Mouse (Mus musculus) forebrain, postnatal 0 days (tissue): ENCODE data around the gene Sec14l1. TPM values are rescaled to one million over a fixed set of nuclear protein-coding genes. Genes with fewer than 3 reads are reported as not detected.

Experiments
- ATAC-seq: fragments of 200-750 bp; cut with Nextera tagmentation; 2 replicates; pipeline ENCODE4 v1.8.0; 2017; ENCODE audit warnings: mild to moderate bottlenecking, moderate library complexity
- DNase-seq: peaks from one replicate; pipeline ENCODE4 v3.0.0-alpha.2; 2015
- H3K27ac ChIP-seq: fragments of 300-500 bp; sonication (generic); 2 replicates; pipeline ENCODE4 v1.5.1; 2014; ENCODE audit warnings: low read depth, mild to moderate bottlenecking, antibody characterized with exemption, low read length, moderate library complexity, mixed read lengths
- H3K27me3 ChIP-seq: fragments of 300-500 bp; sonication (generic); 2 replicates; pipeline ENCODE4 v1.6.1; 2014; ENCODE audit warnings: mild to moderate bottlenecking, low read length, mixed read lengths; ENCODE audit not compliant: insufficient read depth
- H3K36me3 ChIP-seq: fragments of 300-500 bp; sonication (generic); 2 replicates; pipeline ENCODE4 v1.6.1; 2014; ENCODE audit warnings: mild to moderate bottlenecking, moderate library complexity; ENCODE audit not compliant: insufficient read depth
- H3K4me1 ChIP-seq: fragments of 300-500 bp; sonication (generic); 2 replicates; pipeline ENCODE4 v1.6.1; 2014; ENCODE audit warnings: antibody characterized with exemption; ENCODE audit not compliant: insufficient read depth
- H3K4me2 ChIP-seq: fragments of 300-500 bp; sonication (generic); 2 replicates; pipeline ENCODE4 v1.6.1; 2014; ENCODE audit warnings: low read depth, mild to moderate bottlenecking, moderate library complexity
- H3K4me3 ChIP-seq: fragments of 300-500 bp; sonication (generic); 2 replicates; pipeline ENCODE4 v1.5.1; 2014; ENCODE audit warnings: low read depth, low read length, mixed read lengths
- H3K9ac ChIP-seq: fragments of 300-500 bp; sonication (generic); 2 replicates; pipeline ENCODE4 v1.6.1; 2014; ENCODE audit warnings: mild to moderate bottlenecking
- H3K9me3 ChIP-seq: fragments of 300-500 bp; sonication (generic); 2 replicates; pipeline ENCODE4 v1.6.1; 2016; ENCODE audit warnings: low read length
- CTCF ChIP-seq: sonication (generic); IDR thresholded peaks from 2 replicates; pipeline ENCODE4 v1.5.1; 2016; ENCODE audit warnings: antibody characterized with exemption, control low read depth, low read depth
- WGBS: fragments of 180-500 bp; shearing (Covaris S2); extraction: QIAGEN DNeasy Blood & Tissue Kit; methylation state at CpG from one replicate; pipeline ENCODE4 v1.1.7; 2014; 5-methylcytosine and 5-hydroxymethylcytosine counted together
- polyA plus RNA-seq: library from polyadenylated mRNA; unstranded; fragments of >200 nt; fragmentation: Nextera tagmentation; extraction: Ambion mirVana; gene quantifications from 2 replicates; pipeline ENCODE4 v1.2.1, GENCODE M21; 2015
- total RNA-seq: library from RNA; depleted of rRNA; stranded (reverse); fragments of >200 nt; gene quantifications from 2 replicates; pipeline ENCODE4 v1.2.3, GENCODE M21; 2014

Sec14l1 gene
- total and polyA plus RNA-seq, 2 experiments from 2014 or later = 65.1 to 81.3 TPM

DNA sequence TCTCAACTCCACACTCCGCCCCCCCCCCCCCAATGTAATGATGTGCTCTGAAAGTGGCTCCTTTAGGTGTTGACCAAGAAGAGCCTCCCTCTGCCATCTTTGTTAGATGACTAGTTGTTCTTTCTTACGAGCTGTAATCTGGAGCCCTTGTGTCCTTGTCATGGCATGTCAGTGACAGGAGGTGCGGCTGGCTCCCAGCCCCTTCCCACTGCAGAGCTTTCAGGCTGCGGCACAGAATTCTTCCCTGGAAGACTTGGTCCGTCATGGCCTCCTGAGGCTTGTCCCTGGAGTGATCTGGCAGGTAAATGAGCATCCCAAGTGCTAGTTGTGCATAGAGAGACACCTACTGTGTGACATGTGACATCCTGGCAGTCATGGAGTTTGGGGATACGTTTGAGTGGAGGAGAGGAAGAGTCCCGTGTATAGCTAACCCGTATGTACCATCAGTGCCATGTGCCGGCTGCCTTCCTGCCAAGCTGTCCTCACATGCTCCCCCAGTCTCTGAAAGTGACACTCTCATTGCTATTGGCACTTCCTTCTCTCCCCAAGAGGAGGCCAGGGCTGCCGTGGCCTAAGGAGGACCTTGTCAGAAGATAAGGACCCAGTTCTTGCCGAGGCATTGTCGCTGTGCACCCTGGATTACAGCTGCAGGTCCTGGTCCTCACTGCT, 24.0 kb downstream of the Sec14l1 start:
- Histone ChIP-seq H3K36me3 (peaks cover 23% of the 10 kb centered on the region), H3K27ac (no peak overlapping the region), H3K9ac (no peak overlapping the region), H3K27me3 (no peaks in the 10 kb centered on the region), H3K4me1 (0 out of 2 replicates have a peak, but pooled peaks cover 5% of the 10 kb centered on the region), H3K9me3 (no peaks in the 10 kb centered on the region), H3K4me3 (no peak overlapping the region), H3K4me2 (no peak overlapping the region)
- WGBS = 66% methylated on average over 12 of the region's 12 CpGs
- ATAC-seq (peak; percentile 54; the same call in 1 of the 2 replicates), DNase-seq (peak; percentile 51)
- TF ChIP-seq CTCF = no peak

DNA sequence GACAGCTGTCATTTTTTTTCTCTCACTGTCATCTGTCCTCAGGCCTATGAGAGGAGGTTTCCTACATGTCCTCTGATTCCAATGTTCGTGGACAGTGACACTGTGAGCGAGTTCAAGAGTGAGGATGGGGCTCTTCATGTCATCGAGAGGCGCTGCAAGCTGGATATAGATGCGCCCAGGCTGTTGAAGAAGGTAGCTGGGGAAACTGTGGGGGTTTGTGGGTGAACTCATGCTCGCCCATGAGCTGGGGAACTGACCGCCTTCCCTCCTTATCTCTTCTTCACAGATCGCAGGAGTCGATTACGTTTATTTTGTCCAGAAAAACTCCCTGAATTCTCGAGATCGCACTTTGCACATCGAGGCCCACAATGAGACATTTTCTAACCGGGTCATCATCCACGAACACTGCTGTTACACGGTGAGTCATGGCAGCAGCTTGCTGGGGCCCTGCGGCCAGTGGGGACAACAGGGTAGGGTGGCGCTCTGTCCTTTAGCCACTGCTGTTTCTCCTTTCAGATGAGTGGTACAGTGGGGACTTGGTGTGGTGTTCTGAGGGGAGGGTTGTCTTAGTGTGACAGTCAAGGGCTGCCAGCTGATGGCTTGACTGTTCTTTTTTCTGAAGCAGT, 26.5 kb downstream of the Sec14l1 start:
- H3K9ac ChIP-seq = no peak overlapping the region
- no peak overlapping the region for H3K27ac ChIP-seq
- no peaks in the 10 kb centered on the region for H3K27me3 ChIP-seq
- H3K4me2 ChIP-seq = no peak overlapping the region
- H3K4me3 ChIP-seq = no peak overlapping the region
- no peaks in the 10 kb centered on the region for H3K4me1 ChIP-seq
- 95% methylated on average over 18 of the region's 18 CpGs for WGBS
- H3K9me3 ChIP-seq = no peaks in the 10 kb centered on the region
- DNase-seq (no peak), ATAC-seq (no peak)
- H3K36me3 ChIP-seq = peaks cover 49% of the 10 kb centered on the region
- TF ChIP-seq CTCF = no peak

- Histone ChIP-seq H3K9ac (no peak overlapping the region), H3K9me3 (no peaks in the 10 kb centered on the region), H3K27me3 (no peaks in the 10 kb centered on the region), H3K36me3 (peaks cover 59% of the 10 kb centered on the region), H3K4me2 (no peak overlapping the region), H3K4me1 (no peaks in the 10 kb centered on the region), H3K27ac (no peak overlapping the region), H3K4me3 (no peak overlapping the region)
- WGBS = 56% methylated on average over 4 of the region's 4 CpGs
- DNase-seq = no peak
- no peak for TF ChIP-seq CTCF
- no peak for ATAC-seq
These were observed 27.5 kb downstream of the Sec14l1 start for GRCm38 (mm10) chr11:117142507-117142906.

DNA sequence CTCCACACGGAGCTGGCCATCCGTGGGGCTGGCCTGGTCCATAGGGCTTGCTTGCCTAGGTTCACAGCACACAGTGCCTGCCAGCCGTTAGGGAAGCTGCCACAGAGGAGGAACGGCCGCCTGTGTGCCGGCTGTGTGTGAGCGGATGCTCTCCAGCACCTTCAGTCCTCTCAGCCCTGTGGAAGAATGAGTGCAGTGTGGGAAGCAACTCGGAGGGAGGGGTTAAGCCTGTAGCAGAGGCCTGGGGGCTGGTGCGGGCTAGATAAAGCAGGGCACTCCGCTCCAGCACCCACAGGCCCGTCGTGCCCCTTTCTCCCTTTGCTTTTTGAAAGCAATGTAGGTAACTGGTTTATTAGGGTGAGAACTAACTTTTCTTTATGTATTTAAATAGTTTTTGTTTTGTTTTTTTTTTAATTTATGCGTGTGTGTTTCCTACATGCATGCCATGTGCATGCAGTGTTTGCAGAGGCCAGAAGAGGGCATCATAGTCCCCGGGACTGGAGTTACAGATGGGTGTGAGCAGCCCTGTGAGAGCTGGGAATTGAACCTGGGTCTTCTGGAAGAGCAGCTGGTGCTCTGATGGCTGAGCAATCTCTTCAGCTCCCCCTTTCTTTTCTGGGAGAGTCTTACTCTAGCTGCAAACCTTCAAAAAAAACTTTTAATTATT, 30.6 kb downstream of the Sec14l1 start:
- TF ChIP-seq CTCF = peak; percentile 31
- no peak overlapping the region for H3K9ac ChIP-seq
- no peaks in the 10 kb centered on the region for H3K4me1 ChIP-seq
- no peaks in the 10 kb centered on the region for H3K27me3 ChIP-seq
- H3K9me3 ChIP-seq = no peaks in the 10 kb centered on the region
- peaks cover 89% of the 10 kb centered on the region for H3K36me3 ChIP-seq
- H3K27ac ChIP-seq = no peak overlapping the region
- 92% methylated on average over 14 of the region's 14 CpGs for WGBS
- ATAC-seq (no peak), DNase-seq (no peak)
- no peak overlapping the region for H3K4me3 ChIP-seq
- no peak overlapping the region for H3K4me2 ChIP-seq

DNA sequence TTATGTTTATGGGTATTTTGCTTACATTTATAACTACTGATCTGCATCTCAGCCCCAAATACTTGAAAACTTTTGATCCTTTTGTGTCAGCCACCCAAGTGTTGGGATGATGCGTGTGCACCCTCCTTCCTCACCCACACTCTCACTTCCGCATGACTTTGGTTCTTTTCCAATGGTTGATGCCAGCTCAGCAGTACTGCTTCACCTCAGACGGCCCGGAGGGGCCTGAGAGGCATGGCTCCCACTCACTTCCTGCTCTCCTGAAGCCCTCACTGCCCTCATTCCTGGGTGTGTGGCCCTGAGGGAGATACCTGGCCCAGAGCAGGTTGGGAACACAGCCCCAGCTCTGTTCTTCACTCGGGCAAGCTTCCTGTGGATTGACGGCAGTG, 31.1 kb downstream of the Sec14l1 start:
- Histone ChIP-seq H3K4me3 (no peak overlapping the region), H3K36me3 (peaks cover 95% of the 10 kb centered on the region), H3K9me3 (no peaks in the 10 kb centered on the region), H3K27me3 (no peaks in the 10 kb centered on the region), H3K9ac (no peak overlapping the region), H3K4me2 (no peak overlapping the region), H3K4me1 (no peaks in the 10 kb centered on the region), H3K27ac (no peak overlapping the region)
- DNase-seq (no peak), ATAC-seq (no peak)
- TF ChIP-seq CTCF = no peak
- 84% methylated on average over 6 of the region's 6 CpGs for WGBS

DNA sequence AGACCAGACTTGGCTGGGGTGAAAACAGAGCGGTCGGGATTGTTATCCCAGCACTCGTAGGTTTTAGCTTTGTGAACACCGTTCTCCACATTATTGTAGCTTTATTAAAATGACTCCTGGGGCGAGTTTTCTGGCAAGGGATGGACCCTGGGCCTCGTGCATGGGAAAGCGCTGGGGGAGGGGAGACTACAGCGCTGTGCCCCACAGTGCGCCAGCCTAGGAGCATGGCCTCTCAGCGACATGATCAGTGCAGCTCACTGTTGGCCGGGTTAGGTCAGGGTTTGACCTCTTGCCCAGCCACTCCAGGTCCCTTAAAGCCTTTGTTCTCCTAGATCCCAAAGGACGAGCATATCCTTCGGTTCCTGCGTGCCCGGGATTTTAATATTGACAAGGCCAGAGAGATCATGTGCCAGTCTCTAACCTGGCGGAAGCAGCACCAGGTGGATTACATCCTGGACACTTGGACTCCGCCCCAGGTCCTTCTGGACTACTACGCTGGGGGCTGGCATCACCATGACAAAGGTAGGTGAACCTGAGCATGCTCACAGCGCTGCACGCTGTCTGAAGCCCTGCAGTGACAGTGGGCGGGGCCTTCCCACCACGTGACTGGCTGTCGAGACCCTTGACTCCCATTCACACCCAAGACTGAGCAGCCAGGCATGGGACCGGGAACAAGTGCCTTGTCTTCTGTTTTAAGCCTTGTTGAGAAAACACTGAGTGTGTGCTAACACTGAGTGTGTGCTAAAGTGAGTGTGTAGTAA, 32.0 kb downstream of the Sec14l1 start:
- H3K36me3 ChIP-seq = peaks cover 98% of the 10 kb centered on the region
- ATAC-seq = no peak
- 59% methylated on average over 24 of the region's 24 CpGs for WGBS

More for the DNA sequence above, 32.0 kb downstream of the Sec14l1 start:
- H3K27me3 ChIP-seq = no peaks in the 10 kb centered on the region
- no peak overlapping the region for H3K4me2 ChIP-seq
- no peak overlapping the region for H3K27ac ChIP-seq
- H3K9ac ChIP-seq = no peak overlapping the region
- no peak for DNase-seq
- H3K4me3 ChIP-seq = no peak overlapping the region
- H3K4me1 ChIP-seq = no peaks in the 10 kb centered on the region
- TF ChIP-seq CTCF = no peak
- H3K9me3 ChIP-seq = no peaks in the 10 kb centered on the region
